Mouse (Mus musculus) megakaryocyte, embryonic 14.5 days (primary cell): ENCODE data around the gene Xrcc4. TPM values are rescaled to one million over a fixed set of nuclear protein-coding genes. Genes with fewer than 3 reads are reported as not detected.

ENCODE experiments used
- H3K27me3 ChIP-seq: replicated peaks from 2 replicates; pipeline ENCODE3; 2012; ENCODE audit warnings: inconsistent platforms
- H3K36me3 ChIP-seq: replicated peaks from 2 replicates; pipeline ENCODE3; 2012; ENCODE audit warnings: low read length, inconsistent platforms, mixed read lengths
- H3K4me1 ChIP-seq: 2 replicates; pipeline ENCODE4 v1.6.1; 2012; ENCODE audit warnings: inconsistent platforms
- H3K4me3 ChIP-seq: replicated peaks from 2 replicates; pipeline ENCODE3; 2012; ENCODE audit warnings: moderate library complexity, mild to moderate bottlenecking, inconsistent platforms
- H3K9me3 ChIP-seq: 2 replicates; pipeline ENCODE4 v1.6.1; 2012; ENCODE audit warnings: inconsistent platforms
- FLI1 ChIP-seq: IDR thresholded peaks from 2 replicates; pipeline ENCODE4 v1.6.1; 2012; ENCODE audit warnings: low read length, inconsistent platforms, mixed read lengths
- GATA1 ChIP-seq: IDR thresholded peaks from 3 replicates; pipeline ENCODE4 v1.6.1; 2012; ENCODE audit warnings: mixed read lengths, low read length, inconsistent platforms, borderline replicate concordance
- polyA plus RNA-seq: library from polyadenylated mRNA; stranded (reverse); fragments of >175 nt; gene quantifications from 2 replicates; pipeline ENCODE4 v1.2.3, GENCODE M21; 2012; ENCODE audit warnings: low replicate concordance; ENCODE audit not compliant: insufficient read depth

The Xrcc4 gene
- polyA plus RNA-seq, 1 experiment = 0.38 TPM

DNA sequence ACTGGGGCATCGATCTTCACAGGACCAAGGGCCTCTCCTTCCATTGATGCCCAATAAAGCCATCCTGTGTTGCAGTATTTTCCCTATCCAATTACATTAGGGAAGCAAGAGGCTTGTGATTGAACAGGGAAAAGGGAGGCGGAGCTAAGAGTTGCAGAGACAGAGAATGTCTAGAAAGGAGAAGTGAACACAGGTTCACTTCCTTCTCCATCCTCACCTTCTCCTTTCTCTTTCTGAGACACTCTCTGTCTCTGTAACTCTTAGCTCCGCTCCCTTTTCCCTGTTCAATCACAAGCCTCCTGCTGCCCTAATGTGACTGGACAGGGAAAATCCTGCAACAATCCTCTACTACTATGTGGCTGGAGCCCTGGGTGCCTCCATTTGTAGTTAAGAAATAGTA is 254.9 kb downstream of the Xrcc4 start:
- TF ChIP-seq GATA1 = no peak
- no peak for TF ChIP-seq FLI1
- no peaks in the 10 kb centered on the region for H3K36me3 ChIP-seq
- H3K27me3 ChIP-seq = no peaks in the 10 kb centered on the region
- H3K4me1 ChIP-seq = peaks cover 3% of the 10 kb centered on the region; the same call in 1 of the 2 replicates
- H3K4me3 ChIP-seq = no peak overlapping the region
- H3K9me3 ChIP-seq = no peaks in the 10 kb centered on the region

DNA sequence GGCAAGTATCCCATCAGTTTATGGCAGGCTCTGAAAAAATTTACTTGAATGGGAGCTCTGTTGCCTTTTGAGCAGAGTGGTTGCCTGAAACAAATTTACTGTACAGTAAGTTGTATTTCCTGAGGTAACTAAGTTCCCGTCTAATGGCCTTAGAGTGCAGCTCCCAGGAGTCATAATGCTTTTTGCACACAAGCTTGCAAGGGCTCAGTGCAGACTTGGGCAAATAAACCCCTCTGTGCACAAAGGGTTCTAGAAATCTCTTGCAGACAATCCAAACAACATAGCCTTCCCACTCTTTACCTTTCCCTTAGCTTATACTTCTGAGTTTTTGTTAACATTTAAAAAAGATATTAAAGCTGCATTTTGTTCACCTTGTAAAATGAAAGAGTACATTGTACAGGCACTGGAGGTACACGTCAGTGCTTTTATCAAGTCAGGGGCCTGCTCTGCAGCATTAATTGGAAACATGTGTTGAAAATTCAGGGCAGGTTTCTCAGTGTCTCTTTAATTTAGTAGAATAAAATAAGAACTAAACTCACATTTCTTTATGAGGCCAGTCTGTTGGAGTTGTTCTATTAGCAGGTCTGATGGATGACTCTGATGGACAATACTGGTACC is 256.2 kb downstream of the Xrcc4 start:
- H3K36me3 ChIP-seq = no peaks in the 10 kb centered on the region
- H3K9me3 ChIP-seq = no peaks in the 10 kb centered on the region
- no peaks in the 10 kb centered on the region for H3K27me3 ChIP-seq
- TF ChIP-seq GATA1 = no peak
- H3K4me1 ChIP-seq = no peaks in the 10 kb centered on the region
- no peak overlapping the region for H3K4me3 ChIP-seq

DNA sequence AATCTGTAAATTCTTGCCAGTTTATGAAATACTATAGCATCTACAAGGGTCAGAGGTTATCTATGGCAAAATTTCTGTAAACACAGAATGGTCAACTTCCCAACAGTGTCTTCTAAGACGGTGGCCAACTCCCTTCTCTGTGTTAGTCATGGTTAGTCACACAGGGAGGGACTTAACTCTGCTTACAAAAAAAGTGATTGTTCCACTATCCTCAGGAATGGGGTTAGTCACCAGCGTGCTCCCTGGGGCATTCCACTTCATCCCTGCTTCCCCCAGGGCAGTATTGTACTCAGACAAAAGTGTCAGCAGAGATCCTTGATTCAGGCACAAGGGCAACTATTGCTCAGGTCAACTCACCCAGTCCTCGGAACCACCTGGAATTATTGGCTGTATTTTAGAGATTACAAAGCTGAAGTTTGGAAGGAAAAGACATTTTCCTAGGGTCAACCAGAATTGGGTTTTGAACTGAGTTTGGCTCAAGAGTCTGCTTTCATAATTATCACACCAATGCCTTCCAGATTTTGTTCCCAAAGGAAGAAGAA is 260.9 kb downstream of the Xrcc4 start:
- Histone ChIP-seq H3K9me3 (no peaks in the 10 kb centered on the region), H3K36me3 (no peaks in the 10 kb centered on the region), H3K4me3 (no peak overlapping the region), H3K27me3 (no peaks in the 10 kb centered on the region), H3K4me1 (no peaks in the 10 kb centered on the region)
- no peak for TF ChIP-seq GATA1
- TF ChIP-seq FLI1 = no peak

DNA sequence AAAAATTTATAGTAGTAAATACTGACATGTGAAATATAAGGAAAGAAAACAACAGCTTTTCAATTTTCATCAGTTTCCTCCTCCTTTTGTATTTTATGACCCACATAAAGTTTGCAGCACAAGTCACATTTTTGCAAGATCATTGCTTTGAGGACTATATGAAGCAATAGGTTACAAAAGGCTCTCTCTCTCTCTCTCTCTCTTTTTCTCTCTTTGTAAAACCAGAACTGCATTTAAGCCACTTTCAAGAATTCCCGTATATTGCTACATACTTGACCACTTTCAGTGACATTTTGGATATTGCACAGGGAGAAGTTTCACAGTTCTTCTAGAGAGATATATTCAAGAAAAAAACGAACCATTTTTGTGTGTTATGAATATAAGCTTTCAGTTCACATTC is 261.6 kb downstream of the Xrcc4 start:
- no peaks in the 10 kb centered on the region for H3K27me3 ChIP-seq
- H3K4me1 ChIP-seq = no peaks in the 10 kb centered on the region
- H3K9me3 ChIP-seq = no peaks in the 10 kb centered on the region
- no peak for TF ChIP-seq GATA1
- no peak for TF ChIP-seq FLI1
- H3K36me3 ChIP-seq = no peaks in the 10 kb centered on the region
- no peak overlapping the region for H3K4me3 ChIP-seq

DNA sequence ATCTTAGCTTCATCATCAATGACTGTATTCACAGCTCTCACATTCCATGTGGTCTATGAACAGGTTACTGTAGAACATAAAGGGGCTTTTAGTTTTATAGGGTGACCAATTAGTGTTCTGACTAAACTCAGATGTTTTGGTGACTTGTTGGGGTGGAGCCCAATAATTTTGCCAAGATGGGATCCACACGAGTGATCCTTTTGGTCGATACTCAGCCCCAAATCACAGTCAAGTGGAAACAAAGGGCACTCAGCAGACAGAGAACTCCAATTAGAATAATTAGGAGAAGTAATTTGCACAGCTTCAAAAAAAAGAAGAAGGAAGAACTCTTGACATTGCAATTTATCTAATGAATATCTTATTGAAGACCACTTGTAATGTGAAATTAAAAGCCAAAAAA is 274.9 kb downstream of the Xrcc4 start:
- no peak overlapping the region for H3K4me3 ChIP-seq
- no peak for TF ChIP-seq GATA1
- no peak for TF ChIP-seq FLI1
- H3K9me3 ChIP-seq = no peaks in the 10 kb centered on the region
- no peaks in the 10 kb centered on the region for H3K27me3 ChIP-seq
- no peaks in the 10 kb centered on the region for H3K36me3 ChIP-seq
- H3K4me1 ChIP-seq = no peaks in the 10 kb centered on the region

DNA sequence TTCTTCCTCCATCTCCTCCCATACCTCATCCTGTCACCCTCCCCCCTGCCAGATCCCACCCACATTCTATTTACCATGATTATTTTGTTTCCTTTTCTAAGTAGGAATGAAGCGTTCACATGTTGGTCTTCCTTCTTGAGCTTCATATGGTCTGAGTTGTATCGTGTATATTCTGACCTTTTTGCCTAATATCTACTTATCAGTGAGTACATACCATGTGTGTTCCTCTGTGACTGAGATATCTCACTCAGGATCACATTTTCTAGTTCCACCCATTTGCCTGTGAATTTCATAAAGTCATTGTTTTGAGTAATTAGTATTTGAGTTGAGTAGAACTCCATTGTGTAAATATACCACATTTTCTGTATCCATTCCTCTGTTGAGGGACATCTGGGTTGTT is 277.2 kb downstream of the Xrcc4 start:
- Histone ChIP-seq H3K4me3 (no peak overlapping the region), H3K9me3 (0 out of 2 replicates have a peak, but pooled peaks cover 2% of the 10 kb centered on the region), H3K4me1 (no peaks in the 10 kb centered on the region), H3K27me3 (no peaks in the 10 kb centered on the region), H3K36me3 (no peaks in the 10 kb centered on the region)
- TF ChIP-seq GATA1 = no peak
- no peak for TF ChIP-seq FLI1

DNA sequence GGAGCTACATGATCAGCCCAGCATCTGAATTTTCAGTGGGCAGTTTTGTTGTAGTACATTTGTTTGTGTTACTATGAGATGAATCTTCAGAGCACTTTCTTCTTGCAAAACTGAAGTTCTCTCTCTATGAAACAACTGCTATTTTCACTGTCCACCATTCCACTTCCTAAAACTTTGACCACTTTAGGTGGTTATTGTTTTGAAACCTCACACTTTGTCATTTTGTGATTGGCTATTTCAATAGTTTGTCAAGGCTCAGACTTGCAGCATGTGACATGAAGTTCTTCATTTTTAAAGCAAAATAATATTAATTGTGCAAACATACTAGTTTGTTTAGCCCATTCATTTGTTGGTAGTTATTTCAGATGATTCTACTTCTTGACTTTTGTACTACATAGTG is 280.4 kb downstream of the Xrcc4 start:
- Histone ChIP-seq H3K9me3 (0 out of 2 replicates have a peak, but pooled peaks cover 9% of the 10 kb centered on the region), H3K4me3 (no peak overlapping the region), H3K4me1 (no peaks in the 10 kb centered on the region), H3K27me3 (no peaks in the 10 kb centered on the region), H3K36me3 (no peaks in the 10 kb centered on the region)
- TF ChIP-seq FLI1 = no peak
- no peak for TF ChIP-seq GATA1

DNA sequence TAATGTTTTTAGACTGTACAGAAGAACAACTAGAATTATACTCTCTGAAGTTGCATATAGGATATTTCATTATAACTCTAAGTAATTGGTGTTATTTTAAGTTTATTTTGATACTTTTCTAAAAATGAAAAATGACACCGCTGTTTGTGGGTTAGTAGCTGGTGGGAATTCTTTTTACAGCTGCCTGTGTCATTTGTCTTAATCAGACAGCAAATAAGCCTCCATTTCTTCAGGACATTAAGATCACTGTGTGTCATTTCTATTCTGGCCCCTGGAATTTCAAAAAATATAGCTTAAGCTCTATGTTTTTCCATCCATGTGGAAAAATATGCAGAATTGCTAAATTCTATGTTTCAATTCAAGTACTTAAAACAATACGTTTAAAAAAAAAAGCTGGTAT is 287.5 kb downstream of the Xrcc4 start:
- Histone ChIP-seq H3K9me3 (0 out of 2 replicates have a peak, but pooled peaks cover 4% of the 10 kb centered on the region), H3K4me1 (no peaks in the 10 kb centered on the region), H3K36me3 (no peaks in the 10 kb centered on the region), H3K27me3 (no peaks in the 10 kb centered on the region), H3K4me3 (no peak overlapping the region)
- TF ChIP-seq FLI1 (no peak), GATA1 (no peak)

DNA sequence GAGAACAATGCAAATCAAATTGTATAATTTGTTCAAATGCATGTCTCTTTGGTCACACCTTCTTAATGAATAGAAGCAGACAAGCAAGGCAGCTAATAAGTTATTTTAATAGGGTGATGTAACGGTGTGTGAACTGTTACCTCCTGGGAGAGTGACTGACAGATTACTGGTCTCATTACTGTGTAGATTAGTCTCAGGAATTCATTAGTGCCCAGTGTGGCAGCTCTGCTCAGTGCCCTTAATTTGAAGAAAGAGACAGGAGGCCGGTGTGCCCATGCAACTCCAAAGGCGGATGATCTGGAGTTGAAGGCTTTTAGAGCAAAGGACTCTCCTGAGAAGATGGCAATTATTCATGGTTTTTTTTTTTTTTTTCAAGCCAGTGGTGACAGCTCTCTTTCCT is 291.7 kb downstream of the Xrcc4 start:
- Histone ChIP-seq H3K4me3 (no peak overlapping the region), H3K27me3 (no peaks in the 10 kb centered on the region), H3K36me3 (no peaks in the 10 kb centered on the region), H3K4me1 (no peaks in the 10 kb centered on the region), H3K9me3 (no peaks in the 10 kb centered on the region)
- TF ChIP-seq FLI1 = no peak

DNA sequence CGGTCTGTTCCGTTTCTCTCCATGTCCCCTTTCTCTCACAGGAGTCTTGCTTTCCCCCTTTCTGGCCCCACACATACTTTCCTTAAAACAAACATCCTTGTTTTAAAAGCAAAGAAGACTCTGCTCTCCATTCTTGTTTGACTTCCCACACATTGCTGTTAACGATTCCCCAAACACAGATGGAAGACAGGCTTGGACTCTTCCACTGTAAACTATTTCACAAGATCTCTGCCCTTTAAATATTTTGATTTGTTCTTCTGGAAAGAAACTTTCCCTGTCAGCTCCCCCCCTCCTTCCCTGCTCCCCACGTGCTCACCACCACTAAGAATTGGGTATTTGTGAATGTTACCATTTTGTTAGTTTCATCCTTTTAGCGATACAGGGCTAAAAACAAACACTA is 297.9 kb downstream of the Xrcc4 start:
- H3K27me3 ChIP-seq = no peaks in the 10 kb centered on the region
- H3K9me3 ChIP-seq = no peaks in the 10 kb centered on the region
- H3K4me1 ChIP-seq = no peaks in the 10 kb centered on the region
- TF ChIP-seq GATA1 (no peak), FLI1 (no peak)
- H3K36me3 ChIP-seq = no peaks in the 10 kb centered on the region
- no peak overlapping the region for H3K4me3 ChIP-seq

DNA sequence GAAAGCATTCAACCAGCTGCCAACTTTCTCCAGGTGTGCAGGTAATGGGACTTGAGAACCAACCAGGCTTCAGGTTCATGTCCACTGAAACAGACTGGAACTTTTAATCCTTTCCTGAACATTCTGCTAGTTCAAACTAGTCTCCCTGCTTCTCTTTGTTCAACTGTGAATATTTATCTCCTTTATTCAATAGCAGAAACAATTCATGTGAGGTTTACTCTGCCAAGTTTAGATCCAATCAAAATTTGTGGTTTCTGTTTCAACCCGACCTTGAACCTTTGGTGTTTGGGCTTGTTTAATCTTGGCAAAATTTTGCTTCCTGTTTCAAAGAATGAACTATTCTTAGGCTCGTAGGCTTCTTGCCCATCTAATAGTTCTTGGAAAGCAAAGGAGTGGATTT is 306.5 kb downstream of the Xrcc4 start:
- no peaks in the 10 kb centered on the region for H3K36me3 ChIP-seq
- no peaks in the 10 kb centered on the region for H3K27me3 ChIP-seq
- no peak overlapping the region for H3K4me3 ChIP-seq
- H3K4me1 ChIP-seq = peaks cover 18% of the 10 kb centered on the region
- no peaks in the 10 kb centered on the region for H3K9me3 ChIP-seq
- TF ChIP-seq FLI1 (no peak), GATA1 (no peak)
